Mouse (Mus musculus) megakaryocyte-erythroid progenitor cell, adult 5-6 weeks (primary cell): Measurements from ENCODE around the gene Neu3. TPM values are rescaled to one million over a fixed set of nuclear protein-coding genes. Genes with fewer than 3 reads are reported as not detected.

ENCODE experiments used
- ATAC-seq: replicated peaks from 2 replicates; pipeline ENCODE4 v1.8.0; 2016; ENCODE audit warnings: mild to moderate bottlenecking, inconsistent platforms; ENCODE audit not compliant: severe bottlenecking, poor library complexity, low FRiP score, low TSS enrichment
- total RNA-seq, 2 experiments: library from RNA; stranded (forward) in 1 of 2; stranded (reverse) in 1 of 2; fragments of 200-1000, 215-1000 nt in 1 of 2; fragments of >200 nt in 1 of 2; fragmentation: Nextera tagmentation in 1 of 2; gene quantifications; 2 replicates each; pipeline ENCODE4 v1.2.3; 2014 to 2017

Gene Neu3
- total RNA-seq, 2 experiments from 2014 or later = 3.9 to 8.1 TPM

- ATAC-seq = peak; percentile 41; the same call in 1 of the 2 replicates
These were observed 29.1 kb downstream of the Neu3 start for GRCm38 (mm10) chr7:99799118-99799517.

- peak; percentile 79 for ATAC-seq
These were observed 30.1 kb downstream of the Neu3 start for GRCm38 (mm10) chr7:99797911-99798647.

DNA sequence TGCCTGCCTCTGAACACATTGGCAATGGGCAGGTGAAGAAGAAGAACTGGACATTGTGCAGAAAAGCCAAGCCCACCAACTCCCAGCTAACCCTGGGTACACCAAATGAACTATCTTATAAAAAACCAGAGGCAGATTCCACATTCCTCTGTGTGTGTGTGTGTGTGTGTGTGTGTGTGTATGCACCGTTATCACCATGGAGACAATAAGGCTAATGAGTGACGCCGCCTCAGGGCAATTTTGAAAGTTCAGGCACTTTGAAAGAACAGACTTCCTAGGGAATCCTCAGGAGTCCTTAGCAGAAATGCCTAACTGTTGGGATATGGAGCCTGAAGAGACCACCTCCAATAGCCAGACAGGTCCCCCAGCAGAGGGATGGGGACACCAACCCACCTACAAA is 31.0 kb downstream of the Neu3 start:
- no peak for ATAC-seq

GRCm38 (mm10) chr7:99796471-99796870 is 31.7 kb downstream of the Neu3 start:
- no peak for ATAC-seq

- no peak for ATAC-seq
These were observed 32.8 kb downstream of the Neu3 start for GRCm38 (mm10) chr7:99795192-99795981.

DNA sequence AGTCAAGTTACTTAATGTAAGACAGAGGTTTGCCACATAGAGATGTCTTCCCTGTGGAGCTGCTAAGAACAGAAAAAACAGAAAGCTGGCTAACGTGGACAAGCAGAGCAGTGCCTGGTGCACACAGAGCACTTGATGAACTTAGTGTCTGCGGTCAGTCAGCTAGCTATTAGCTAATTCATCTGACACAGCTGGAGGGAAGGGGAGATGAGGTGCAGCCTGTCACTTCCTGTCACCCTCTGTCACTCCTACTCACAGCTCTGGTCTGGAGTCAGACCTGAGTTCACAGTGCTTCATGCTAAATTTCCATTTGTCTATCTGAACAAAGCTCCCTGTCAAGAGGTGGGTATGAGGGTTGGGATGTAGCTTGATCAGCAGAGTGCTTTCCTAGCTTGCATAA is 34.1 kb downstream of the Neu3 start:
- ATAC-seq = no peak

- ATAC-seq = no peak
These were observed 37.4 kb downstream of the Neu3 start for GRCm38 (mm10) chr7:99790816-99791215.

DNA sequence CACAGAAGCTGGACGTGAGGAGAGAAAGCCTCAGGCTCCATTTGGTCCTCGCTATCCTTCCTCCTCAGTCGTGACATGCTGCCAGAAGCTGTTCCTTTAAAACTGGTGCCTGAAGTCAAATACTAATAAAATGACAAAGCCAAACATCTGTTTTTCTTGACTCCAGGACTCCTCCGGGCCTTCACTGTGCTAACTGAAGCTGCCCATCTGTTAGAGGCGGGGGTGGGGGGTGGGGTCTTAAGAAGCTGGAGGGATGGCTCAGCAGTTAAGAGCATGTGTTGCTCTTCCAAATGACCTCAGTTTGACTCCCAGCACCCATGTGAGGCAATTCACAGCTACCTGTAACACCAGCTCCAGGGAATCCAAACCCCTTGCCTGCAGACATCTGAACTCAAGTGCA is 39.7 kb downstream of the Neu3 start:
- ATAC-seq = no peak

DNA sequence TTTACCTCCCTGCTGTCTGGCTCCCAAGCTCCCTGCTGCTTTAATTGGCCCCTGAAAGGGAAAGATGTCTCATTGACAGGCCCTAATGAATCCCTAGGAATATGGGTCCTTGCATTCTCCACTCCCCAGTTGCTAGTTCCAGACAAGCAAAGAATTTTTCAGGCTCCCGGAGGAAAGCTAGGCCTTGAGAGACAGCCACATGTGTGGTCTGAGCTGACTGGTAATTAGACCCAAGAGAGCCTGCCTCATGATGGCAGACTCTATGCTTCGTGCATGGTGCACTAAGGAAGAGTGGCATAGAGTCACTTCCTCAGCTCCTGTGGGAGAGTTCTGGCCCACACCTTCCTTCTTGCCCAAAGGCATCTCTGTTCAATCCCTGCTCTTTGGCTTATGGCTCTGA is 40.3 kb downstream of the Neu3 start:
- no peak for ATAC-seq

DNA sequence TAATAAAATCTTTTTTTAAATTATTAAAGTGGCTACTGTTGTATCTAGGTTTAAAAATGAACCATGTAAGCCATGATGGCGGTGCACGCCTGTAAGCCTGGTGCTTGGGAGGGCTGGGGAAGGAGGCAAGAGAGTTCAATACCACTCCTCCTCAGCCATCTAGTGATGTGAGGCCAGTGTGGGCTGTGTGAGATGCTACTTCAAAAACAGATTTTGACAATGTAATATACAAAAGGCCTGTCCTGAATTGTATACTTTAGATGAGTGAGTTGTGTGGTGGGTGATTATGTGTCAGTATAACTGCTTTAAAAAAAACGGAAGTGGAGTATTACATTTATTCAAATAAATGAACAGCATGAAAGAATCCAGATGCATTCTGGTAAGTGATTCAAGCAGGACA is 41.4 kb downstream of the Neu3 start:
- no peak for ATAC-seq

DNA sequence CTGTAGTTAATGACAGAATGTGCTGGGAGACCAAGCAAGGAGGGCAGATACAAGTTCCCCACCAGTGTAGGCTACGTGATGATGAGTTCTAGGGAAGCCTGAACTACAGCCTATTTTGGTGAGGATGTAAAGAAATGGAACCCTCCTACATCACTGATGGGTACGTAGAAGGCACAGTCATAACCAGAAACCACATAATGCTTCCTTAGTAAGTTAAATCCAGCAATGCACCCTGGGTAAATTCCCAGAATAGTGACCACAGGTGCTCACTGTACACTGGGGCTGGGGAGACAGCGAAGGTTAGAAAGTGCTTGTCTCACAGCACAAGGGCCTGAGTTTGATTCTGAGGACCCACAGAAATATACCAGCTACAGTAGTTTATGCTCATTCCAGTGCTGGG is 42.7 kb downstream of the Neu3 start:
- ATAC-seq = no peak

DNA sequence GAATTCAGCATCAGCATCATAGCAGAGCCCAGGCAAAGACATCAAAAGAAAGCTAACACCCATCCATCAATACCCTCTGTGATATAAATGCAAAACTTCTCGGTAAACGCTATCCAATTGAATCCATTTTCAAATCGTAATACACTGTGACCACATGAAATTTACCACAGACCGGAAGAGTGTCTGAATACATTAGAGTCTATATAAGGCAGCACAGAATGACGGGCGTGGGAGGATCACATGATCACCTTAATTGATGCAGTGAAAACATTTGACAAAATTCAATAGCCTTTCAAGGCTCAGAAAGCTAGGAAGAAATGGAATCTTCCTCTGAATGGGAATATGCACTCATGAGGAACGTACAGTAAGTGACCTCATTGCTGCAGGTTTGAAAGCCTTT is 44.8 kb downstream of the Neu3 start:
- no peak for ATAC-seq

GRCm38 (mm10) chr7:99781916-99782315 is 46.3 kb downstream of the Neu3 start:
- ATAC-seq = no peak

DNA sequence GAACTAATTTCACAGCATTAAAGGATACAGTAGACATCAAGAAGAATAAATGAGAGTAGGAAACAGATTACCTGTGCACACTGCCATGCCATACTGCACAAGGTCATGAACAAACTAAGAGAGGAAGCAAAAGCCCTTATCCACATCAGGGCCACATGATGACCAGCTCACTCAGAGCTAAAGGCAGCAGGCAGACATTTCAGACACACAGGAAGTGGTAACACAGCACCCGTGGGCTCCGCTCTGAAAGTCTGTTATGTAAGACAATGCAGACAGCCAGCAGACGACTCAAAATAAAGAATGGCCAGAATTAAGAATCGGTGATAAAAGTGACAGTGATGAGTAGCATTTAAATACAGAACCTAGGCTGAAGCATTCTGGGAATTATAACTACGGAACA is 46.8 kb downstream of the Neu3 start:
- no peak for ATAC-seq

GRCm38 (mm10) chr7:99763207-99763606 is 65.0 kb downstream of the Neu3 start, which contains the start of gene Olfr521:
Gene Olfr521 (plus strand): TSS chr7:99763507.
- no peak for ATAC-seq

Other genes with a start within 250 kb of the Neu3 start
- gene Tpbgl, start 201.3 kb downstream of the Neu3 start, total RNA-seq (2014; fragmentation: Nextera tagmentation) = 0.35 TPM in 1 of 2 replicates, not detected in the other
- gene Tpbgl, start 201.3 kb downstream of the Neu3 start, total RNA-seq (2017) = 0.05 TPM in 1 of 2 replicates, not detected in the other
- 0.64 TPM in 1 of 2 replicates, not detected in the other for gene Slco2b1, start 117.1 kb downstream of the Neu3 start, total RNA-seq (2014; fragmentation: Nextera tagmentation)
- gene Slco2b1, start 117.1 kb downstream of the Neu3 start, total RNA-seq (2017) = 0.11 TPM in 1 of 2 replicates, not detected in the other
- gene Olfr520, start 98.1 kb downstream of the Neu3 start, total RNA-seq (2014; fragmentation: Nextera tagmentation) = not detected in 2 replicates
- gene Olfr520, start 98.1 kb downstream of the Neu3 start, total RNA-seq (2017) = not detected in 2 replicates
- gene Olfr521, start 64.9 kb downstream of the Neu3 start, total RNA-seq (2014; fragmentation: Nextera tagmentation) = not detected in 2 replicates
- gene Olfr521, start 64.9 kb downstream of the Neu3 start, total RNA-seq (2017) = not detected in 2 replicates
- 0.07 TPM in 1 of 2 replicates, not detected in the other for gene Xrra1, start 30.7 kb upstream of the Neu3 start, total RNA-seq (2014; fragmentation: Nextera tagmentation)
- not detected in 2 replicates for gene Xrra1, start 30.7 kb upstream of the Neu3 start, total RNA-seq (2017)
- gene Spcs2, start 35.0 kb upstream of the Neu3 start, total RNA-seq (2014; fragmentation: Nextera tagmentation) = 93.4 and 132 TPM in 2 replicates
- 136 and 153 TPM in 2 replicates for gene Spcs2, start 35.0 kb upstream of the Neu3 start, total RNA-seq (2017)
- 5.3 and 10.4 TPM in 2 replicates for gene Rnf169, start 152.0 kb upstream of the Neu3 start, total RNA-seq (2014; fragmentation: Nextera tagmentation)
- 7.8 and 14.8 TPM in 2 replicates for gene Rnf169, start 152.0 kb upstream of the Neu3 start, total RNA-seq (2017)
- not detected in 2 replicates for gene Chrdl2, start 177.8 kb upstream of the Neu3 start, total RNA-seq (2014; fragmentation: Nextera tagmentation)
- gene Chrdl2, start 177.8 kb upstream of the Neu3 start, total RNA-seq (2017) = not detected in 2 replicates